Mouse (Mus musculus): ENCODE results near the gene Reck. TPM values are rescaled to one million over a fixed set of nuclear protein-coding genes. Genes with fewer than 3 reads are reported as not detected.

The Reck gene
- polyA plus RNA-seq, 1 experiment, result 5.2 TPM

- TF ChIP-seq CTCF (IDR thresholded peaks at IDR 0.05; ENCODE audit: extremely low read depth, insufficient read depth, insufficient read length, insufficient replicate concordance), result no peak
- no peak for TF ChIP-seq POLR2A (IDR thresholded peaks at IDR 0.05; ENCODE audit: low read depth, low read length)
- H3K27me3 ChIP-seq (ENCODE audit: control insufficient read depth, insufficient read depth, low read length), result no peaks in the 10 kb centered on the region
- H3K4me1 ChIP-seq (ENCODE audit: control insufficient read depth, insufficient read depth, insufficient read length), result no peaks in the 10 kb centered on the region
- H3K4me3 ChIP-seq (ENCODE audit: extremely low read depth, insufficient read depth, insufficient read length), result no peak overlapping the region
- DNase-seq (ENCODE audit: low read depth in 1 of 2, low spot score in 2 of 2), result no peak
- no peak overlapping the region for H3K27ac ChIP-seq (ENCODE audit: insufficient read depth, low read length)
- 93% methylated on average over 11 of the region's 11 CpGs for WGBS
- H3K36me3 ChIP-seq (ENCODE audit: control insufficient read depth, insufficient read depth, low read length), result no peaks in the 10 kb centered on the region
Observed at GRCm38 (mm10) chr4:43993072-43993471, 117.7 kb downstream of the Reck start.

DNA sequence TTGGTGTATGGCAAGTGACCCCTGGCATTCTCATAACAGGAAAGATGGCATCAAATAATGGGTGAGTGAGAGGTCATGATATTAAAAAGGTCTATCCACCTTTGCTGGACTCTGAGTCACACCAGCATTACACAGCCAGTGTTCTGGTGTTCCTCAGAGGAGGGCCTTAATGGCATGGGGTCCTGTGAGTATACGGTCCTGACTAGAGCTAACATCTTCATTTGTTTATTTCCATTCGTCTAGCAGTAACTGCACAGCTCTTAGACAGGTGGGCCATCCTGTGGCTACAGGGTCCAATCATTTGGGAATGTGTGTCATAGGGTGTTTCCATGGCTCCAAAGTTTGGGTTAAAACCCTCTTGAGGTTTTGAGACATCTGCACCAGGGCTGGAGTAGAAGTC lies 119.0 kb downstream of the Reck start:
- no peak for DNase-seq (ENCODE audit: low read depth in 1 of 2, low spot score in 2 of 2)
- H3K27me3 ChIP-seq (ENCODE audit: control insufficient read depth, insufficient read depth, low read length), result no peaks in the 10 kb centered on the region
- TF ChIP-seq CTCF (IDR thresholded peaks at IDR 0.05; ENCODE audit: extremely low read depth, insufficient read depth, insufficient read length, insufficient replicate concordance), result no peak
- TF ChIP-seq POLR2A (IDR thresholded peaks at IDR 0.05; ENCODE audit: low read depth, low read length), result no peak

More for the DNA sequence above, 119.0 kb downstream of the Reck start:
- whole genome bisulfite sequencing, result 83% methylated on average over 2 of the region's 2 CpGs
- Histone ChIP-seq H3K4me1 (ENCODE audit: control insufficient read depth, insufficient read depth, insufficient read length) (no peaks in the 10 kb centered on the region), H3K27ac (ENCODE audit: insufficient read depth, low read length) (no peak overlapping the region), H3K4me3 (ENCODE audit: extremely low read depth, insufficient read depth, insufficient read length) (no peak overlapping the region), H3K36me3 (ENCODE audit: control insufficient read depth, insufficient read depth, low read length) (no peaks in the 10 kb centered on the region)

Other genes with a start within 250 kb of the Reck start
- 10.2 and 13.6 TPM in 2 replicates for gene Npr2, start 243.6 kb upstream of the Reck start, polyA plus RNA-seq (2012; rRNA removed)
- gene Spag8, start 221.9 kb upstream of the Reck start, polyA plus RNA-seq (2012; rRNA removed), result 0.55 and 0.57 TPM in 2 replicates
- 23.2 and 26.6 TPM in 2 replicates for gene Hint2, start 219.1 kb upstream of the Reck start, polyA plus RNA-seq (2012; rRNA removed)
- gene Tmem8b, start 206.6 kb upstream of the Reck start, polyA plus RNA-seq (2012; rRNA removed), result 3.8 and 4.5 TPM in 2 replicates
- gene Fam221b, start 206.4 kb upstream of the Reck start, polyA plus RNA-seq (2012; rRNA removed), result not detected in 2 replicates
- not detected in 2 replicates for gene Olfr70, start 174.7 kb upstream of the Reck start, polyA plus RNA-seq (2012; rRNA removed)
- not detected in 2 replicates for gene Olfr71, start 165.3 kb upstream of the Reck start, polyA plus RNA-seq (2012; rRNA removed)
- gene Hrct1, start 148.3 kb upstream of the Reck start, polyA plus RNA-seq (2012; rRNA removed), result 0.69 and 0.79 TPM in 2 replicates
- 0.12 and 0.15 TPM in 2 replicates for gene Spaar, start 145.5 kb upstream of the Reck start, polyA plus RNA-seq (2012; rRNA removed)
- not detected in 2 replicates for gene Olfr159, start 104.5 kb upstream of the Reck start, polyA plus RNA-seq (2012; rRNA removed)
- not detected in 2 replicates for gene Olfr156, start 51.6 kb upstream of the Reck start, polyA plus RNA-seq (2012; rRNA removed)
- not detected in 2 replicates for gene Olfr157, start 35.3 kb upstream of the Reck start, polyA plus RNA-seq (2012; rRNA removed)
- gene Olfr155, start 24.0 kb upstream of the Reck start, polyA plus RNA-seq (2012; rRNA removed), result not detected in 2 replicates
- gene Glipr2, start 81.9 kb downstream of the Reck start, polyA plus RNA-seq (2012; rRNA removed), result 13.7 and 19.8 TPM in 2 replicates
- 0.04 and 0.12 TPM in 2 replicates for gene Ccin, start 108.0 kb downstream of the Reck start, polyA plus RNA-seq (2012; rRNA removed)
- 183 and 235 TPM in 2 replicates for gene Clta, start 128.9 kb downstream of the Reck start, polyA plus RNA-seq (2012; rRNA removed)
- gene Gne, start 208.6 kb downstream of the Reck start, polyA plus RNA-seq (2012; rRNA removed), result 21.8 and 25.1 TPM in 2 replicates